Mouse (Mus musculus) CH12.LX (cell line): ENCODE measurements around the gene Myt1. TPM values are rescaled to one million over a fixed set of nuclear protein-coding genes. Genes with fewer than 3 reads are reported as not detected.

Experiments used
- DNase-seq: peaks from one replicate; pipeline ENCODE4 v3.0.0-alpha.2; 2013; ENCODE audit errors: extremely low read depth
- H3K27ac ChIP-seq: 2 replicates; pipeline ENCODE4 v1.5.1; 2012; ENCODE audit warnings: low read depth, mild to moderate bottlenecking, control low read depth, moderate library complexity; ENCODE audit not compliant: insufficient read depth
- H3K27me3 ChIP-seq: replicated peaks from 2 replicates; pipeline ENCODE3; 2012; ENCODE audit warnings: inconsistent platforms
- H3K36me3 ChIP-seq, 2 experiments: replicated peaks in 1 of 2; 2 replicates each; pipeline versions ENCODE3 to v1.6.1; 2012; ENCODE audit warnings: inconsistent platforms in 1 of 2, low read length in 1 of 2, mild to moderate bottlenecking in 1 of 2, mixed read lengths in 1 of 2, moderate library complexity in 1 of 2; ENCODE audit not compliant: control insufficient read depth in 1 of 2, insufficient read depth in 1 of 2
- H3K4me1 ChIP-seq, 2 experiments: 2 replicates each; pipeline ENCODE4 v1.6.1; 2012; ENCODE audit warnings: inconsistent platforms in 1 of 2, moderate library complexity in 1 of 2; ENCODE audit not compliant: insufficient read depth in 2 of 2, control insufficient read depth in 1 of 2
- H3K4me2 ChIP-seq: 2 replicates; pipeline ENCODE4 v1.6.1; 2012; ENCODE audit warnings: low read depth, mild to moderate bottlenecking, control low read depth; ENCODE audit not compliant: poor library complexity, insufficient read depth, severe bottlenecking
- H3K4me3 ChIP-seq, 3 experiments: fragments of 150-350 bp in 1 of 3; sonication (generic) in 1 of 3; replicated peaks in 1 of 3; 2 replicates each; pipeline versions ENCODE3 to v1.5.1; 2011 to 2012; ENCODE audit warnings: low read depth in 2 of 3, low read length in 2 of 3, mild to moderate bottlenecking in 2 of 3, moderate library complexity in 2 of 3, control low read depth in 1 of 3, improper control_type of control experiment in 1 of 3, inconsistent platforms in 1 of 3, mixed read lengths in 1 of 3; ENCODE audit not compliant: poor library complexity in 1 of 3
- H3K79me2 ChIP-seq: replicated peaks from 2 replicates; pipeline ENCODE4 v1.6.1; 2012; ENCODE audit warnings: mild to moderate bottlenecking, moderate library complexity; ENCODE audit not compliant: control insufficient read depth, poor library complexity, insufficient read depth, severe bottlenecking; ENCODE audit errors: extremely low read depth
- H3K9ac ChIP-seq: 2 replicates; pipeline ENCODE4 v1.6.1; 2012; ENCODE audit warnings: low read depth, mild to moderate bottlenecking, control low read depth, moderate library complexity; ENCODE audit not compliant: insufficient read depth
- H3K9me3 ChIP-seq: replicated peaks from 2 replicates; pipeline ENCODE3; 2012; ENCODE audit warnings: low read length, inconsistent platforms, mixed read lengths
- CHD1 ChIP-seq: IDR thresholded peaks from 2 replicates; pipeline ENCODE4 v1.6.1; 2012; ENCODE audit warnings: low read depth, low read length, improper control_type of control experiment, inconsistent platforms
- IRF4 ChIP-seq: IDR thresholded peaks from 2 replicates; pipeline ENCODE4 v1.6.1; 2014; ENCODE audit warnings: low read depth, mild to moderate bottlenecking, inconsistent platforms, low read length, improper control_type of control experiment
- JUND ChIP-seq: conservative IDR thresholded peaks from 2 replicates; pipeline ENCODE4 v1.6.1; 2011; ENCODE audit warnings: low read depth, low read length, improper control_type of control experiment
- KAT2A ChIP-seq: IDR thresholded peaks from 2 replicates; pipeline ENCODE4 v1.6.1; 2012; ENCODE audit warnings: low read length, improper control_type of control experiment, inconsistent platforms; ENCODE audit not compliant: insufficient replicate concordance
- MAFK ChIP-seq: IDR thresholded peaks from 2 replicates; pipeline ENCODE4 v1.6.1; 2011; ENCODE audit warnings: low read length, improper control_type of control experiment; ENCODE audit not compliant: insufficient replicate concordance
- MAX ChIP-seq: IDR thresholded peaks from 2 replicates; pipeline ENCODE4 v1.6.1; 2011; ENCODE audit warnings: low read length, improper control_type of control experiment
- MXI1 ChIP-seq: IDR thresholded peaks from 2 replicates; pipeline ENCODE4 v1.6.1; 2011; ENCODE audit warnings: mild to moderate bottlenecking, low read depth, low read length, improper control_type of control experiment
- NELFE ChIP-seq: IDR thresholded peaks from 2 replicates; pipeline ENCODE4 v1.6.1; 2011; ENCODE audit warnings: low read depth, low read length, improper control_type of control experiment
- NRF1 ChIP-seq: IDR thresholded peaks from 2 replicates; pipeline ENCODE4 v1.6.1; 2014; ENCODE audit warnings: low read depth, mild to moderate bottlenecking, inconsistent platforms, low read length, improper control_type of control experiment, moderate library complexity
- SIN3A ChIP-seq: IDR thresholded peaks from 2 replicates; pipeline ENCODE4 v1.6.1; 2012; ENCODE audit warnings: low read length, improper control_type of control experiment, inconsistent platforms
- USF1 ChIP-seq: IDR thresholded peaks from 2 replicates; pipeline ENCODE4 v1.6.1; 2014; ENCODE audit warnings: low read depth, mild to moderate bottlenecking, inconsistent platforms, low read length, improper control_type of control experiment
- USF2 ChIP-seq: conservative IDR thresholded peaks from 2 replicates; pipeline ENCODE4 v1.6.1; 2011; ENCODE audit warnings: low read depth, low read length, improper control_type of control experiment
- ZC3H11A ChIP-seq: IDR thresholded peaks from 2 replicates; pipeline ENCODE4 v1.6.1; 2012; ENCODE audit warnings: low read depth, mild to moderate bottlenecking, inconsistent platforms, low read length, improper control_type of control experiment
- ZKSCAN1 ChIP-seq: IDR thresholded peaks from 2 replicates; pipeline ENCODE4 v1.6.1; 2012; ENCODE audit warnings: low read depth, inconsistent platforms, low read length, improper control_type of control experiment, borderline replicate concordance
- ZMIZ1 ChIP-seq: IDR thresholded peaks from 2 replicates; pipeline ENCODE4 v1.6.1; 2012; ENCODE audit warnings: low read depth, mild to moderate bottlenecking, inconsistent platforms, low read length, improper control_type of control experiment
- dilution Hi-C: fragments of 300-500 bp; cut with MboI; formaldehyde crosslinking; loops from 2 replicates; pipeline ENCODE4 v1.14.3; 2020; ENCODE audit warnings: low sequenced_read_pairs; ENCODE audit not compliant: extremely low pct_unique_long_range_greater_than_20kb, extremely low pct_ligation_motif_present
- in situ Hi-C: fragments of 300-500 bp; cut with MboI; formaldehyde crosslinking; loops from 3 replicates; pipeline ENCODE4 v1.14.3; 2019; ENCODE audit warnings: low sequenced_read_pairs, low pct_ligation_motif_present, low pct_unique_long_range_greater_than_20kb, mixed read lengths
- polyA plus RNA-seq: library from polyadenylated mRNA; unstranded; fragments of >175 nt; gene quantifications from 2 replicates; pipeline ENCODE4 v1.2.1, GENCODE M21; 2012; ENCODE audit warnings: low read depth; ENCODE audit not compliant: insufficient read length
- total RNA-seq, 2 experiments: library from RNA; depleted of rRNA; stranded (reverse); fragments of 300-350 nt in 1 of 2; fragments of >200 nt in 1 of 2; gene quantifications; 2 replicates each; pipeline ENCODE4 v1.2.3; 2012 to 2014

The Myt1 gene
- total and polyA plus RNA-seq, 3 experiments, result not detected

DNA sequence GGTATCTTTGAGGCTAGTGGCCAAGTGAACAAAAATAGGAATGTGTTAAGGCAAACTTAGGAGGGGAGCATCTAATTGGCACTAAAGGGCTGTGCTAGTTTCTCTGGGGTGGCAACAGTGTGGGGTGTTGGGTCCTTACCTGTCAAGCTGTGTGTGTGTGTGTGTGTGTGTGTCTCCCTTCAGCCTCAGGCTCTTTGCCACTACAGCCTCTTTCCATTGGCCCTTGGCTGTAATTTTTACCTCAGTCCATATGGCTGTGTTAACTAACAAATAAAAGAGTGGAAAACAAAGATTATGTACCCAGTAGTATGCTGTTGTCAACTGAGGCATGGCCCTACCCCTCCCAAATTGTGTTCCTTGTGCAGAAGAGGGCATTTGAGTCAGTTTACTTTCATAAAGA lies 5.3 kb downstream of the Myt1 start:
- TF ChIP-seq MAFK (no peak), ZMIZ1 (no peak), ZC3H11A (no peak), NELFE (no peak), IRF4 (no peak), NRF1 (no peak), CHD1 (no peak), ZKSCAN1 (no peak), JUND (no peak), USF1 (no peak), SIN3A (no peak), MXI1 (no peak)
- H3K9me3 ChIP-seq, result no peaks in the 10 kb centered on the region
- no peak overlapping the region for H3K4me3 ChIP-seq
- no peaks in the 10 kb centered on the region for H3K4me1 ChIP-seq
- H3K27ac ChIP-seq, result no peak overlapping the region
- no peak overlapping the region for H3K9ac ChIP-seq
- no peak for DNase-seq
- no peaks in the 10 kb centered on the region for H3K79me2 ChIP-seq
- dilution Hi-C loops (no loop called here), in situ Hi-C loops (no loop called here)
- H3K36me3 ChIP-seq, result no peaks in the 10 kb centered on the region
- H3K4me2 ChIP-seq, result no peak overlapping the region
- H3K27me3 ChIP-seq, result peaks cover 85% of the 10 kb centered on the region

DNA sequence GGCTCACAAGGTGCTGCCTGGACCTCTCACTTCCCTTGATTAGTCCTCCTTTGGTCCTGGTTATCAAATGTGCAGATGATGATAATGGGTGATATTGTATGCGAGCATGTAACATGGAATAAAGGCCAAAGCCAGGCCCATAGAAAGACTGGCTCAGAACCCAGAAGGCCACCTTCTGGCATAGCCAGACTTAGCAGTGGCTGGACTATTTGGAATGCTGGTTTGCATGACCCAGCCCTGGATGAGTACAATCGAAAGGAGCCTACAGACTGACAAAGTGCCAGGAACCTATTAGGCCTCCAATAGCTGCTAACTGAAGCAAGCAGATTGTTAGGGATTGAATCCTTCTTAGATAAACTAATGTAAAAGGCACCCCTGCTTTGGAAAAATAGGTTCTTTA lies 6.3 kb downstream of the Myt1 start:
- Histone ChIP-seq H3K27me3 (peaks cover 86% of the 10 kb centered on the region), H3K4me2 (no peak overlapping the region), H3K4me3 (no peak overlapping the region), H3K9me3 (no peaks in the 10 kb centered on the region), H3K36me3 (no peaks in the 10 kb centered on the region), H3K79me2 (no peaks in the 10 kb centered on the region), H3K9ac (no peak overlapping the region), H3K4me1 (no peaks in the 10 kb centered on the region), H3K27ac (no peak overlapping the region)
- in situ Hi-C loops (no loop called here), dilution Hi-C loops (no loop called here)
- TF ChIP-seq SIN3A, result no peak
- no peak for TF ChIP-seq ZKSCAN1
- TF ChIP-seq MAX, result no peak
- no peak for TF ChIP-seq USF2
- no peak for DNase-seq

DNA sequence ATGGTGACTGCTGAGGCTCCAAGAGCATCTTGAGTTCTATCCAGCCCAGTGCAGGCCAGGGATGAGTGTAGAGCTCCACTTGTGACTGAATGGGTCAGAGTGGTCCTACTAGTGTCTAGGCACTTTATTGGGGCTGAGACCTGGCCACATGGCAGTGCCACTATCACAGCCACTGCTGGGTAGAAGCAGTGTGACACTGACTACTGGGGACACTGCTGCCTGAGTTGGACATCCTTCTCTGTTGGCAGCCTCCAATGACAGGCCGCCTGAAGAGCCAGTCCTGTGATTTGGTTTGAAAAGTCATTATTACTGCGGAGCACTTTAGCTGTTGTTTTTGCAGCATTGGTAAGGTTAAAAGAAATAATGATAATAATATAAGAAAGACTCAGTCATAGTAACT lies 10.1 kb downstream of the Myt1 start:
- H3K4me3 ChIP-seq, result no peak overlapping the region
- H3K4me2 ChIP-seq, result no peak overlapping the region
- no peak for TF ChIP-seq USF2
- no peak for TF ChIP-seq KAT2A
- TF ChIP-seq IRF4, result no peak
- no peak for DNase-seq
- in situ Hi-C loops, result no loop called here
- no peaks in the 10 kb centered on the region for H3K36me3 ChIP-seq
- no peak overlapping the region for H3K27ac ChIP-seq
- no peaks in the 10 kb centered on the region for H3K9me3 ChIP-seq
- peaks cover 74% of the 10 kb centered on the region for H3K27me3 ChIP-seq
- H3K4me1 ChIP-seq, result no peaks in the 10 kb centered on the region
- H3K9ac ChIP-seq, result no peak overlapping the region
- no peaks in the 10 kb centered on the region for H3K79me2 ChIP-seq
- dilution Hi-C loops, result no loop called here
